Mouse (Mus musculus) intestine, postnatal 0 days (tissue): ENCODE measurements at regions not wholly inside any gene's neighbourhood (a gene's known extent, or its start where the extent isn't known, plus 50 kb on each side); places are given as distances from the start of the nearest gene placed in this dataset.

Source experiments
- ATAC-seq: fragments of 200-750 bp; cut with Nextera tagmentation; 2 replicates; pipeline ENCODE4 v1.8.0; 2017; ENCODE audit warnings: mild to moderate bottlenecking, moderate TSS enrichment, moderate library complexity
- H3K27ac ChIP-seq: fragments of 300-500 bp; sonication (generic); 2 replicates; pipeline ENCODE4 v1.5.1; 2014; ENCODE audit warnings: mild to moderate bottlenecking, low read depth, low read length, moderate library complexity
- H3K27me3 ChIP-seq: fragments of 300-500 bp; sonication (generic); replicated peaks from 2 replicates; pipeline ENCODE4 v1.6.1; 2014; ENCODE audit warnings: low read length, mixed read lengths; ENCODE audit not compliant: control insufficient read depth, insufficient read depth
- H3K36me3 ChIP-seq: fragments of 300-500 bp; sonication (generic); 2 replicates; pipeline ENCODE4 v1.6.1; 2014; ENCODE audit warnings: mild to moderate bottlenecking, moderate library complexity; ENCODE audit not compliant: control insufficient read depth, insufficient read depth
- H3K4me1 ChIP-seq: fragments of 300-500 bp; sonication (generic); replicated peaks from 2 replicates; pipeline ENCODE4 v1.6.1; 2014; ENCODE audit warnings: antibody characterized with exemption, low read length, mixed read lengths; ENCODE audit not compliant: control insufficient read depth, insufficient read depth
- H3K4me2 ChIP-seq: fragments of 300-500 bp; sonication (generic); replicated peaks from 2 replicates; pipeline ENCODE4 v1.6.1; 2014; ENCODE audit warnings: low read depth, mild to moderate bottlenecking, moderate library complexity
- H3K4me3 ChIP-seq: fragments of 300-500 bp; sonication (generic); 2 replicates; pipeline ENCODE4 v1.5.1; 2014; ENCODE audit warnings: low read depth, low read length
- H3K9ac ChIP-seq: fragments of 300-500 bp; sonication (generic); 2 replicates; pipeline ENCODE4 v1.6.1; 2014; ENCODE audit warnings: mild to moderate bottlenecking, low read depth, low read length
- H3K9me3 ChIP-seq: fragments of 300-500 bp; sonication (generic); 2 replicates; pipeline ENCODE4 v1.6.1; 2016; ENCODE audit warnings: mixed run types; ENCODE audit not compliant: control insufficient read depth
- CTCF ChIP-seq: sonication (generic); IDR thresholded peaks from 2 replicates; pipeline ENCODE4 v1.5.1; 2016; ENCODE audit warnings: low read depth, mild to moderate bottlenecking, control low read depth, antibody characterized with exemption, moderate library complexity
- WGBS: fragments of 180-500 bp; shearing (Covaris S2); extraction: QIAGEN DNeasy Blood & Tissue Kit; methylation state at CpG from one replicate; pipeline ENCODE4 v1.1.7; 2014; 5-methylcytosine and 5-hydroxymethylcytosine counted together

DNA sequence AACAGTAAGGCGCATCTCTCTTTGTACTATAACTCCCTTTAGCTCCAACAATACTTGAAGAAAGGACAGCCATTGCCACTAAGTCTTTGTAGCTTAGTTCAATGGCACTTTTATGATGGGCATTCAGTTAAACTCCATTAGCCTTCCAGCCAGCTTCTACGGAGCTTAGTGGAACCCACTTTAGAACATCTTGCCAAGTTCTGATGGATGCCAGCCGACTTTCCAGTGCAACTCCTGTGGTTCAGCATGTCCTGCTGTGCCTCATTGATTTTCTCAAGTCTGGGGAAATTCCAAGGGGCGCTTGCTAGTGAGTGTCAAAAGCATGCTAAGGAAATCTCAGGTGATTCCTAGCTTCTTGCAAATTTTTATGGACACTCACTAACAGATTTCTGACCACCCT is 316.4 kb downstream of the Fam84b start:
- Histone ChIP-seq H3K9me3 (no peaks in the 10 kb centered on the region), H3K4me1 (no peaks in the 10 kb centered on the region), H3K27ac (no peak overlapping the region), H3K36me3 (no peaks in the 10 kb centered on the region), H3K9ac (no peak overlapping the region), H3K27me3 (no peaks in the 10 kb centered on the region), H3K4me2 (no peak overlapping the region), H3K4me3 (no peak overlapping the region)
- 79% methylated on average over 4 of the region's 4 CpGs for WGBS
- TF ChIP-seq CTCF: no peak
- ATAC-seq: no peak

DNA sequence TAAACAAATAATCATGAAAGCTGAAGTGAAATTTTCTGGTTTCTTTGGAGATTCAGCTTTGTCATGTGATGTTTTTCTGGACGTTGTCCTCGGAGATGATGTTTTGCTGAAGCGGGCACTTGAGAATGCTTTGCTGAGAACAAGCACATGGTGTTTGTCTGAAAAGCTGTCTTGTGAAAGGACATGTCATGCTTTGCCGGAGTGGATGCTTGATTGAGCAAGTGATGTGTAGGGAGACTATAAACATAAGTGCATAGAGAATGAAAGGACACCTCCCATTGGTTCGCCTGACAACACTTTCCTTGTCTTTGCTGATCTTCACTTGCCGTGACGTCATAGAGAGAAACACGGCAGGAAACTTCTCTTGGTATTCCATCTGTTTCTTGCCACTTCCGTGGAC is 318.9 kb downstream of the Fam84b start:
- 77% methylated on average over 9 of the region's 9 CpGs for WGBS
- no peak overlapping the region for H3K27ac ChIP-seq
- no peaks in the 10 kb centered on the region for H3K4me1 ChIP-seq
- H3K27me3 ChIP-seq: no peaks in the 10 kb centered on the region
- H3K4me2 ChIP-seq: no peak overlapping the region
- no peak for TF ChIP-seq CTCF
- no peak; the same call in 1 of the 2 replicates for ATAC-seq
- no peak overlapping the region for H3K4me3 ChIP-seq
- no peak overlapping the region for H3K9ac ChIP-seq
- no peaks in the 10 kb centered on the region for H3K9me3 ChIP-seq
- no peaks in the 10 kb centered on the region for H3K36me3 ChIP-seq

DNA sequence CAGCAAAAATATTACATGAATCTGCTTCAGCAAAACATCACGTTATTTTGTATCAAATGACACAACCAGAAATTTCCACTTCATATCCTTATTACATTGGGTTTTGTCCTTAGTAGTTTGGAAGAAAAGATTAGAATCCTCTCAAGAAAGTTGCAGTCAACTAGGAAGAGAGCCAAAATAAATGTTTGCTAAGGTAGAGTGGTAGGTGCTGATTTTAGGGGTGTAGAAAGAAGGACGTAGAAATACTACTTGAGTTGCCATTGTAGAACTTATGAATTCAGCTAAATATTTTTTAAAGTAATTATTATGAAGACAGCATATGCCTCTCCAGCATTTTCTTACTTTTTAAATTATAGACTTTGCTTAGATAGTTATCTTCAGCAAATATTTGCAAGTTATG is 336.8 kb downstream of the Fam84b start:
- H3K4me3 ChIP-seq: no peak overlapping the region
- TF ChIP-seq CTCF: no peak
- H3K27ac ChIP-seq: no peak overlapping the region
- H3K27me3 ChIP-seq: no peaks in the 10 kb centered on the region
- no peak overlapping the region for H3K9ac ChIP-seq
- 85% methylated on average over 2 of the region's 2 CpGs for WGBS
- H3K36me3 ChIP-seq: no peaks in the 10 kb centered on the region
- no peak for ATAC-seq
- no peaks in the 10 kb centered on the region for H3K4me1 ChIP-seq
- H3K9me3 ChIP-seq: no peaks in the 10 kb centered on the region
- no peak overlapping the region for H3K4me2 ChIP-seq

DNA sequence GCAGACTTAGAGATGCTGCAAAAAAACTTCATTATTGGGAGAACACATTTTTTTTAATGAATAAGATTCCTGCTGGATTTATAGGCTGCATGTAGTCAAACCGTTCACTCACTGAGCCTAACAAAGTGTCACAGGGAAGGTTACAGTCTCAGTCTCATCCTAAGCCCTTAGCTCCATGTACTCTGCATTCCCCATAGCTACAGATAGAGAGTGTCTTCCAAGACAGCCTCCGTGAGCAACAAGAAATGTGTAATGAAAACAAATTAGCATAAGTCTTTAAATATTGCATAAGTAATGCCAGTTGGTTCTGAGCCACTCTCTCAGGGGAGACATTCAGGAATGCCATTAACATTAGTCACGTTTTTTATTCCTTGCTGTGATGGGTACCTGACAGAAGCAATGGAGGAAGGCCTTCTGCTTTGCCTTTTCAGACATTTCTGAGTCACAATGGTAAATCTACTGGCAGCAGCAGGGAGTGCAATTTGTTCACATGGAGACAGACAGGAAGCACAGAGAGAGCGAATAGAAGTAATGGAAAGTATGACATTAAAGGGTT is 376.7 kb downstream of the Fam84b start:
- Histone ChIP-seq H3K27me3 (no peaks in the 10 kb centered on the region), H3K4me3 (no peak overlapping the region), H3K4me2 (no peak overlapping the region), H3K9me3 (no peaks in the 10 kb centered on the region), H3K9ac (no peak overlapping the region), H3K36me3 (no peaks in the 10 kb centered on the region), H3K4me1 (no peaks in the 10 kb centered on the region), H3K27ac (no peak overlapping the region)
- ATAC-seq: no peak
- TF ChIP-seq CTCF: no peak
- whole genome bisulfite sequencing: 71% methylated on average over 4 of the region's 4 CpGs

DNA sequence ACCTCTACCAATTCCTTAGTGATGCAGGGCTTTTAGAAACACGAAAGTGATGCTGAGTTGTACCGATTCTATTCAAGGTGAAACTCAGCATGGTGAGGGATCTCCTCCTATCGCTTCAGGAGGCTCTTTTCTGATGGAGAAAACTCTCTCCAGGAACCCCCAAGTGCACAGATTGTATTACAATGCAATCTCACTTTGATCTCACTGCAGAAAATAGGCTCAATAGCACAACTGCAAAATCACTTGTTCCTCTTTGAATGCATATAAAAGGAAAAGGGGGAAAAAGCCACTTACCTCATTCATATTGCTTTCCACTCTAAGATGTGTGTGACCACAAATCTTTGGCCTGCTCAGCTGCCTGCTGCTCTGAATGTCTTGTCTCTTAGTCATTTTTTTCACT is 378.5 kb downstream of the Fam84b start:
- Histone ChIP-seq H3K27me3 (no peaks in the 10 kb centered on the region), H3K9me3 (no peaks in the 10 kb centered on the region), H3K27ac (no peak overlapping the region), H3K4me3 (no peak overlapping the region), H3K9ac (no peak overlapping the region), H3K4me1 (no peaks in the 10 kb centered on the region), H3K4me2 (no peak overlapping the region), H3K36me3 (no peaks in the 10 kb centered on the region)
- 64% methylated on average over 3 of the region's 3 CpGs for WGBS
- TF ChIP-seq CTCF: no peak
- no peak for ATAC-seq

DNA sequence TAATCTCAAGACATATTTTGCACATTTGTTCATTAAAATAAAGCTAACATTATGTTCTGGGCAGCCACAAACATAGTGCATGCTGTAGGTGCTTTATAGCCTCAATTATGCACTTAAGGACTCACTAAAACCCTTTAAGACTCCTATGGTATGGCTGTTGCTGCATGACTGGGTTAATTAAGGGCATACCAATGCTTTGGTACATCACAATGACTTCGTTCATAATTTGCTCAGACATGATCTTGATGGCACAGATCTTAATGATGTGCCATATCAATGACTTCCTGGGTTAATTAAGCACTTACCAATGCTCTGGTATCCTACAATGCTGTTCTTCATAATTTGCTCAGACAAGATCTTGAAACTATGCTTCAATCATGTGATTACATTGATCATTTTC is 415.5 kb upstream of the 4933412E24Rik start:
- ATAC-seq: no peak
- no peaks in the 10 kb centered on the region for H3K4me1 ChIP-seq
- H3K9me3 ChIP-seq: no peaks in the 10 kb centered on the region
- H3K27me3 ChIP-seq: no peaks in the 10 kb centered on the region
- 74% methylated on average over 1 of the region's 1 CpGs for WGBS
- H3K27ac ChIP-seq: no peak overlapping the region
- H3K36me3 ChIP-seq: no peaks in the 10 kb centered on the region
- TF ChIP-seq CTCF: no peak
- H3K9ac ChIP-seq: no peak overlapping the region
- H3K4me3 ChIP-seq: no peak overlapping the region
- no peak overlapping the region for H3K4me2 ChIP-seq

DNA sequence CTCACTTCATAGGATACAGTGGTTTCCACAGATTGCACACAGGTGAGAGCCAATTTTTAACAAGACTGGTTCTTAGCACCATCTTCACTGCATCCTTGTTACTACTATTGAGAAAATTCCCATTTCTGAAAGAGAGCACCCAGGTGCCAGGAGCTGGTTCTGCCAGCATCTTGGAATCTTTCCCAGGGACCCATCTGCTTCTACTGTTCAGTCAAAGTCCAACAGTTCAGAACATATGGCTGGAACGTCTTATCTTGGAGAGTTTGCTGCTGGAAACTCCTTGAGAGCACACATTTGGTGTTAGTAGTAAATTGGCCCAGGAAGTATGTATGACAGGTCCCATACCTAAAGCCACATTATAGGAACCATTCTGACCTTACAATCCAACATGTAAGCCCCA is 402.7 kb upstream of the 4933412E24Rik start:
- no peaks in the 10 kb centered on the region for H3K9me3 ChIP-seq
- no peaks in the 10 kb centered on the region for H3K27me3 ChIP-seq
- no peak overlapping the region for H3K27ac ChIP-seq
- no peak for ATAC-seq
- WGBS: 37% methylated on average over 1 of the region's 1 CpGs
- no peak overlapping the region for H3K4me3 ChIP-seq
- no peak overlapping the region for H3K9ac ChIP-seq
- no peaks in the 10 kb centered on the region for H3K4me1 ChIP-seq
- TF ChIP-seq CTCF: no peak
- H3K36me3 ChIP-seq: no peaks in the 10 kb centered on the region
- H3K4me2 ChIP-seq: no peak overlapping the region
